Mouse (Mus musculus): Measurements from ENCODE around the gene Smg5.
"Not testable (repeated sequence)": the region's sequence is repeated elsewhere in the genome, so short reads cannot be mapped to it uniquely, and the experiment has no call there.

Smg5 gene

GRCm38 (mm10) chr3:88336058-88337013 lies at the start of gene Smg5, which contains the start of gene Tmem79:
Gene Smg5 (plus strand): TSS chr3:88336260.
Gene Tmem79 (minus strand): TSS chr3:88336148.
- peak; percentile 96 for DNase-seq

- DNase-seq, result no peak
Measured at GRCm38 (mm10) chr3:88287110-88287509, 49.0 kb upstream of the Smg5 start, which contains the start of gene Gm38392. Gene Gm38392 (minus strand): TSS chr3:88287210.

- not testable (repeated sequence) for DNase-seq
Measured at GRCm38 (mm10) chr3:88288133-88288713, 47.8 kb upstream of the Smg5 start.

- peak; percentile 20 for DNase-seq
Measured at GRCm38 (mm10) chr3:88291970-88292369, 44.1 kb upstream of the Smg5 start.

- DNase-seq, result not testable (repeated sequence)
Measured at GRCm38 (mm10) chr3:88295272-88295671, 40.8 kb upstream of the Smg5 start.

GRCm38 (mm10) chr3:88296110-88296560 lies 39.9 kb upstream of the Smg5 start:
- no peak for DNase-seq

GRCm38 (mm10) chr3:88296561-88297318 lies 39.3 kb upstream of the Smg5 start, which contains the start of the genes Tsacc and Cct3:
Gene Tsacc (minus strand): TSS chr3:88296999.
Gene Cct3 (plus strand): TSS chr3:88297116.
- DNase-seq, result peak; percentile 99

- DNase-seq, result no peak
Measured at GRCm38 (mm10) chr3:88297321-88297851, 38.7 kb upstream of the Smg5 start.

- DNase-seq, result no peak
Measured at GRCm38 (mm10) chr3:88299172-88299571, 36.9 kb upstream of the Smg5 start.

- DNase-seq, result peak; percentile 72
Measured at GRCm38 (mm10) chr3:88324951-88325405, 11.1 kb upstream of the Smg5 start, which contains the start of gene Glmp. Gene Glmp (plus strand): TSS chr3:88325023.

GRCm38 (mm10) chr3:88328956-88329355 lies 7.1 kb upstream of the Smg5 start:
- DNase-seq, result no peak

GRCm38 (mm10) chr3:88331282-88331681 lies 4.8 kb upstream of the Smg5 start:
- DNase-seq, result peak; percentile 26

- DNase-seq, result peak; percentile 46
Measured at GRCm38 (mm10) chr3:88334029-88334658, 1.9 kb upstream of the Smg5 start.

GRCm38 (mm10) chr3:88334902-88335435 lies 1.1 kb upstream of the Smg5 start:
- no peak for DNase-seq

GRCm38 (mm10) chr3:88335436-88336053 lies 515 bp upstream of the Smg5 start:
- DNase-seq, result peak; percentile 36

- DNase-seq, result no peak
Measured at GRCm38 (mm10) chr3:88337367-88338020, 1.4 kb downstream of the Smg5 start.

- no peak for DNase-seq
Measured at GRCm38 (mm10) chr3:88338316-88338715, 2.3 kb downstream of the Smg5 start.

- no peak for DNase-seq
Measured at GRCm38 (mm10) chr3:88339006-88339405, 2.9 kb downstream of the Smg5 start.

- no peak for DNase-seq
Measured at GRCm38 (mm10) chr3:88350732-88351131, 14.7 kb downstream of the Smg5 start.

- no peak for DNase-seq
Measured at GRCm38 (mm10) chr3:88352907-88353306, 16.8 kb downstream of the Smg5 start.
